Mouse (Mus musculus): ENCODE measurements around the gene Id2. TPM values are rescaled to one million over a fixed set of nuclear protein-coding genes. Genes with fewer than 3 reads are reported as not detected.
A peak's percentile ranks its signal among the peaks of the same experiment; 100 is the strongest.

The Id2 gene
- total RNA-seq (2021): 10 to 100 TPM; 13.6 to 14.6 TPM
- long read RNA-seq, experiment 1, transcript Id2-201 (3 exons, 1,270 nt): major isoform, 14 of 15 reads
- long read RNA-seq, experiment 1, partial matches to known transcripts: 1 of 15 reads
- long read RNA-seq, experiment 1, other reads (novel, unspliced or antisense): 0 of 15 reads
- long read RNA-seq, experiment 2, transcript Id2-201 (3 exons, 1,270 nt): major isoform, 13 of 14 reads
- long read RNA-seq, experiment 2, partial matches to known transcripts: 1 of 14 reads
- long read RNA-seq, experiment 2, other reads (novel, unspliced or antisense): 0 of 14 reads

DNA sequence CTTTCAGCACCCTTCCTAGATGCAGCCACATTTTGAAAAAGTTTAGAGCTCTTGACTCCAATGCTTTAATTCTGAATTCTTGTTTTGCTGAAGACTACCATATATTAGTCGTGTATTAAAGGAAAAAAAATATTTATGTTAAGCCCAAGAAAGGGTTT, at the start of gene Id2:
Gene Id2 (minus strand): TSS at position 89 of the 158 bp plus-strand sequence.
- no peak for DNase-seq
- intact Hi-C loops (cut with DNase I): loop anchor here (5.0 to 10.0 kb wide), 3 partner anchors 65 to 978 kb away; no protein-coding TSS in a partner anchor

DNA sequence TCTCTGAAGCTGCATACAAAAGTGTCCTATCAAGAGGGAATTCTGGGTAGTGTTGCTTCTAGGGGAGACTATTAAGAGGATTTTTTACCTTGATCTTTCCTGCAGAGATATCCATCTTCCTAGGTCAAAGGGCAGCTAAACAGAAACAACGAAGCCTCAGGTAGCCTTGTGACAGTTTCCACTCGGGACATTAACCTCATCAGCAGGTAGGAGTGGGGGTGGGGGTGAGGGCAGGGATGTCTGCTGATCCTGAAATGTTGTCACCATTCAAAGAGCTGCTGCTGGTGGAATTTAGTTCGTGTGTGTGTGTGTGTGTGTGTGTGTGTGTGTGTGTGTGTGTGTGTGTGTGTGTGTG, 48.4 kb upstream of the Id2 start:
- intact Hi-C loops (cut with DNase I): no loop called here
- DNase-seq: no peak

DNA sequence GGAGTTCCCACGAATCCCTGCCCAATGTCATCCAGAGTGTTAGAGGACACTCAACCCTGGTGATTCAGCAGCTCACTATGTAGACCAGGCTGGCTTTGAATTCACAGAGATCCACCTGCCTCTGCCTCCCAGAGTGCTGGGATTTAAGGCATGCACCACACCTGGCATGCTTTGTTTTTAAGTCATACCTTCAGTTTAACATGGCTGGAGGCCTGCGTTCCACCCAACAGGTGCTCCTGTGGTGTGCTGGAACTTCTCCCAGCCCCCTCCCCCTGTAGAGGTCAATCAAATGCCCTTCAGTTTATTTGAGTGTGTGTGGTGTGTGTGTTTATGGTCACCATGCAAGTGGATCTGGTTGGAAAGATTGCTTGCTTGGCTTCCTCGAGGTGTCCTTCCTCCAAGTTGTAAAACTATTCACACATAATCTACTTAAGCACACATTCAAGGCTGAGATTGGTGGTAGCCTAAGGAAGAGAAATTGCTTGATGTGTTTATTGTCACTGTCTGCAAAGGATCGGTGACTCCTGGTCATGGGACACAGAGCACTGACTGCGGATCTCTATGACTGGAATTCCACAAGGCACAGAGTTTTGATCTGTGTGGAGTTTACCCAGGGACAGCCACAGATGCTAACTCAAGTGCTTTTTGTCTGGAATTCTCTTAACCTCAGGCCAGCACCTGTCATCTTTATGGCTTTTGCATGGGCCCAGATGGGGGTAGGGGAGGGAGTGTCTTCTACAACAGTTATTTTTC, 47.8 kb upstream of the Id2 start:
- intact Hi-C loops (cut with DNase I): no loop called here
- DNase-seq: no peak

DNA sequence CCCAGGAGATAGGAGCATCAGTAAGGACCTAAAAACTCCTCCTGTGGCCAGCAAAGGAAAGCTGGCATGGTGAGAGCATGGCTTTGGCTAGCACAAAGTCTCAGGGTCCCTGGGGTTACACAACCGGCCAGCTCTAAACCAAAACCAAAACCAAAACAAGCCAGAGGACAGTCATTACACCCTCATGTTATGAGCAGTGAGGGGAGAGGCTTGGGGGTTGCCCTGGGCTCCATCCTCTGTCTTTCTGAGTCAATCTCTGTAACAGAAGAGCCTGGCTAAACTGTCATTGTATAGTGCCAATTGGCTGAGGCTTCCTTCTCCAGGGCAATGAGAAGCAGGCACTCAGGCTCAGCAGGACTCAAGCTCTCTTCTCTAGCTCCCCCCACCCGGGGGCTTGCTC, 46.6 kb upstream of the Id2 start:
- intact Hi-C loops (cut with DNase I): no loop called here
- no peak for DNase-seq

DNA sequence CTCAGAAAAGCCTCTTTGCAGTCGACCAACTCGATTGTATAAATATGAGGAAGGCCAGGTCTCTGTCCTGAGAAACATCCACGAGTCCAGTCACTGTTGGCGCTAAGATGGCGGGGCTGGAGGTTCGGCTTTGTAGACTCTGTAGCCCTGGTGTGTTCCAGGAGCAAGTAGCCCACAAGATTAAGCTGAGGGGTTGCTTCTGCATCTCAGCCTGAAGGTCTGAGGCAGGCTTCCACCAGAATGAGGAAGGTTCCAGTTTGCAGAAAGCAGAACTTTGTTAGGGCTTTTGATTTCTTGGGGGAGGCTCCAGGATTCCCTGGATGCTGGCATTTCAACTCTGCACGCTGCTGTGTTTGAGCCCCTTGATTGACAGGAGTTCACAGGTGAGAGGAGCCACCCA, 45.3 kb upstream of the Id2 start:
- intact Hi-C loops (cut with DNase I): no loop called here
- no peak for DNase-seq

DNA sequence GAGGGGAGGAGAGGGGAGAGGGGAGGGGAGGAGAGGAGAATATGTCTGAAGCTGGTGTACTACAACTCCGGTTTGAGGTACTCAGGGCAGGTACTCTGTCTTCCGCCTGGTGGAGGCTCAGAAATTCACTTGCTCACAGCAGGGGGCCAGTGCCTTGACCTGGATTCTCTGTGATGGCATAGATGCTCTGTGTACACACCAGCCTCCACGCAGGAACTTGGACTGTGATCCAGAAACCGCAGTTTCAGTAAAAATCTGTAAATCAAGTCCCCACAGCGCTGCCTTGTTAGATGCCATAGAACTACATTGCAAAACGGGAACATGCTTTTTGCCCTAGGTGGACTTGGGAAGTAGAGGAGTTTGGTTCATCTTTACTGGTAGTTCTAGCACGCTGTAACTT, 44.4 kb upstream of the Id2 start:
- DNase-seq: no peak
- intact Hi-C loops (cut with DNase I): no loop called here

DNA sequence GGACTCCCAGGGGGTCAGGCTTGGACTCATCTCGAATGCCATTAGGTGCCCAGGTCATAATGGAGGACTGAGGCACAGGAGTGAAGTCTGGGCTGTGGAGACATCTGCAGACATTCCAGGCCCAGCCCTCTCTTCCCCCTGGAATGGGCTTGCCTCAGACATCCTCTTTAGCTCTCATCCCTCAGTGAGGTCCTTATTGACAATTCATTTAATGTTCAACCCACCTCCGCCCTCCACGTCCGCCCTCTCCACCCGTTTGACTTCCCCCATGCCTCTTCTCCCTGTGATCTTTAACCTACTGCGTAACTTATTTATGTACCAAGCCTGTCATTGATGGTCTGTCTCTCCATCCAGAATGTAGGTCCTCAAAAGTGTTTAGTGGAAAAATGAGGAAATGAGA, 43.2 kb upstream of the Id2 start:
- intact Hi-C loops (cut with DNase I): no loop called here
- DNase-seq: no peak

DNA sequence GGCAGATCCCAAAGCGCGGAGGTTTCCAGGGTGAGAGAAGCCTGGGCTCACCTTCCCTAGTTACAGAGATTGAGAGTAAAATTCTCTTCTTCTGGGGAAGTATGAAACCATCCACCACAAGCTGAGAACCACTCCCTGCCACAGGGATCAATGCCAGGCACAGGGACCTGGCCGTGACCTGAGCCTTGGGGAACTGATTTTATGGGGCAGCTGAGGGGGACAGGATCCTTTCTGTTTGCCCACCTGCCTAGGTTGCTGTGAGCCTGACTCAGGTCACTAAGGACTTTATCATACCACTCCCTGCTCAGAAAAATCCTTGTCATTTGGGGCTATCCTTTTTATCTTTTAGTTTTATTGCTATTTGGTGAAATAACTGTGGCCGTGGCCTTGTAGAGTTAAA, 41.7 kb upstream of the Id2 start:
- DNase-seq: no peak
- intact Hi-C loops (cut with DNase I): no loop called here

DNA sequence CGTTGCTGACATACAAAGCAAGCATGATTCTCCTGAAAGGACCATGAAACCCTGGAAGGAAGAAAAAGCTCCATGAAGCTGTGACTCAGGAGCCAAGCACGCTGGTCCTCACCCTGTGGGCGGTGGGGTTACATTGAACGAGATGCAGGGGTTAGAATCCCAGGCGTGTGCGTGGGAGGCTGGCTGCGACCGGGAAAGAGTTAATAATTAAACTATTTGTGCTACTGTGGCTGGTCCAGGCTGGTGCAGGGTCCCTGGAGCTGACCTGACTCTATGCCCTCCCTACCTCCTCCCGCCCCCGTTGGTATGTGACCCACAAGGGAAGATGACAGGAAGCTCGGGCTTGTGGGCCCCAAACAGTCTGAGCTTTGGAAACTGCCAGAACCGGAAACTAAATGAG, 35.1 kb upstream of the Id2 start:
- no peak for DNase-seq
- intact Hi-C loops (cut with DNase I): no loop called here

DNA sequence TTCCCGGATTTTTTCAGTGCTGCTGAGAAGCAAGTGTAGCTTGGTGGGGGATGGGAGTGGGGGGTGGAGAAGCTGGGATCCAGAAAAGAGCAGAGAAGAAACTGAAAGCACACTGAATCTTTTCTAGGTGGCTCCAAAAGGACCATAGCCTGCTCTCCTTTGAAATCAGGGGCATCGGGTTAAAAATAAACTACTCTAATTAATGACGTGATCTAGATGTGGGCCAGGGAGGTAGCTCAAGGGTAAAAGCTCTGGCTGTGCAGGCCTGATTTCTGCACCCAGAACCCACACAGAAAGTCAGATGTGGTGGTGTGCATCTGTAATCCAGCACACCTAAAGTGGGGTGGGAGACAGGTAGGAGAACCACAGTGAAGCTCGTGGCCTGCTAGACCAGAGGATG, 30.7 kb upstream of the Id2 start:
- intact Hi-C loops (cut with DNase I): no loop called here
- DNase-seq: no peak

DNA sequence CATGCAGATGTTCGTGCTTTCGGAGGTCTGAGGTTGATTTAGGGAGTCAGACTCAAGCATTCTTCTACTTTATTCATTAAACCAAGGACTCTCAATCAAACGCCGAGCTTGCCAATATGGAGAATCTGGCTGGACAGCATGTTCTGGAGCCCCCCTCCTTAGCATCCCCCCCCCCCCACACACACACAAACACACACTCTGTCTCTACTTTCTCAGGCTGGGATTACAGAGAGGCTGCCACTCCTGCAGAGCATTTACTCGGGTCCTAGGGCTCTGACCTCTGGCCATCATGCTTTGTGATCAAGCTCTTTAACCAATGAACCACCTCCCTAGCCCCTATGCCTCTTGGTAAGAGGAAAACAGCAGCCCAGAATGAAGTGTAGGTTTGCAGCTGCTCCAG, 29.3 kb upstream of the Id2 start:
- no peak for DNase-seq
- intact Hi-C loops (cut with DNase I): no loop called here

DNA sequence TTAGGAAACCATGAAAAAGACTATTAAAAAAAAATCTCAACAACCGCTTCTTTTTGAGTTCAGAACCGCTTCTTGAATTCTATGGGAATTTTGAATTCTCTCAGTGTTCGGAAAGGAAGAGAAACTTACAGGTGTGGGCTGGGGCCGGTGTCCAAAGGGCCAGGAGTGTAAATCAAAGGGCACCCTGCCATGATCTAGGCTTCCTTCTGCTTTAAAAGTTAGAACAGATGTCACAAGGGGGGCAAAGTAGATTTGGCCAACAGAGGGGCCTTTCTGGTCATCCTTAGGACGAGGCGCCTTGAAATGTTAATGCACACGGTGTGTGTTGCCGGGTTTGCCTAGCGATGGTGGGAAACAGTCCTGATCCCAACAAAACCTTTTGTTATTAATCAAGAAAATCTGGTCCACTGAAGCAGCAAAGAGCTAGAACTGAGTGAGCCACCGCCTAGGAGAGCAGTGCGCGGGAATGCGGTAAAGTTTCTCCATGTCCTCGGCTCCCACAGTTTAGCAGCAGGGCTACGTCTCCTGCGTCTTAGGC, 28.4 kb upstream of the Id2 start:
- intact Hi-C loops (cut with DNase I): no loop called here
- no peak for DNase-seq

DNA sequence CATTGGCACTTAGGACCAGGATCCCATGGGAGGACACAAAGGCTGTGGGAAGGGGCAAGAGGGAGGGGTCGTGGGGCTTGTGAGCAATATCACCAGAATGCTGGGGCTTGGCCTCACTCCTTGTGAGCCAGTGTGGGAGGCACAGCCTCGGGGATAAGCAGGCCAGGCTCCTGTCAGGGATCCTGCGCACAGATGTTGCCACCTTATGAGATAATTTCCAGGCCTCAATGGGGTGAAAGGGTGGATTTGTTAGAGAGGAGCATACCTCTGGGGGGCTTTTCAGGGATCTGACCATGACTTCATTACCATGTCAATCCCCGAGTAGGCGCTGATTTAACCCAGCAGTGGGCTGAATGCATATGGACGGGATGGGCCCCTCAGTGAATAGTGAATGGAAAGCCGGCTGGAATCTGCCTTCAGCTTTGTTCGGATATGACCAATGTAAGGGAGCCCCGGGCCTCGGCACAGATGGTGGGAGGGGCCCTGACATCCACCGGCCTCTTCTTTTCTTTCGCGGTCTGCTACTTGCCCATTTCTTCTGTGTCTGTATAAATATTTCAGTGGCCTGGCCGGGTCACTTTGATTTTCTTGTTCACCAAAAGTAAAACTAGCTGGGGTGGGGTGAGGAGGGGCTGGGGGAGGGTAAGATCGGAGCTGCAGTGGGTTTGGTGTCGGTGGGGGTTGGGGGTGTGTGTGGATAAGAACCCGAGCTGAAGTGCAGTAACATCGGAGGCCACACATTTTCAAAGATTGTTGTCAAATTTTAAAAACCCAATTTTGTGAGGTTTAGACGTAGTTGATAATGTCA, 27.7 kb upstream of the Id2 start:
- DNase-seq: no peak
- intact Hi-C loops (cut with DNase I): no loop called here

DNA sequence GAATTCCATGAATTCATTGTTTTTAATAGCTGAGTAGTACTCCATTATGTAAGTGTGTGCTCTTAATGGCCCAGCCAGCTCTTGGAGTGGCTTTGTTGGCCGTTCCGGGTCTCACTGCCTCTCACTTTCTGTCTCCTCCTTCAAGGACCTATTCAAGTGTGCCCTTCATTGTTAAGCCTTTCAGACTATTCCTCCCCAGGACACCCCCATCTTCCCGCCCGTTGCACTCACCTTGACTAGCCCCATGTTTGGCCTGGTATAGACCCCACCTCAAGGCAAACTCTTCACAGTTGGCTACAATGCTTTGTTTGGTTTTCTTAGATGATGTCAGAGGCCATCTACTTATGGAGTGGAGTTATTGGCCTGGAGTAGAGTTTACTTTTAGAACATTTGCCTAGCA, 23.8 kb upstream of the Id2 start:
- intact Hi-C loops (cut with DNase I): no loop called here
- no peak for DNase-seq

DNA sequence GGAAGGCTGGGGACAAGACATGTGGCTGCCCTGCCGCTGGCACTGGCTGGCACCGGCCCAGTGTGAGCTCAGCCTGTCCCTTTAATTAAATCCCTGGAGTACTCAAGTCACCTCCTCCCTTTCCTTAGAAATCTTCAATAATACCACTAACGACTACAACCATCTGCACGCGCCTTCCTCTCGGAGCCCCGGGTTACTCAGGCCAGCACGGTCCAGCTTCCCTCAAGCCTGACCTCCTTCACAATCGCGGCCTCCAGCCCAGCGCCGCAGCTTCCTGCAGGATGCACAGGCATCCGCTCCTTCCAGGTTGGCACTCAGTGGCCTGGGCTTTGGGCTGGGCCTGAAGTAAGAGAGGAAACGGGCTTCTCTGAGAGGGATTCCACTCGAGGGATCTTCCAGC, 22.3 kb upstream of the Id2 start:
- intact Hi-C loops (cut with DNase I): no loop called here
- peak; percentile 61 to 66 for DNase-seq

DNA sequence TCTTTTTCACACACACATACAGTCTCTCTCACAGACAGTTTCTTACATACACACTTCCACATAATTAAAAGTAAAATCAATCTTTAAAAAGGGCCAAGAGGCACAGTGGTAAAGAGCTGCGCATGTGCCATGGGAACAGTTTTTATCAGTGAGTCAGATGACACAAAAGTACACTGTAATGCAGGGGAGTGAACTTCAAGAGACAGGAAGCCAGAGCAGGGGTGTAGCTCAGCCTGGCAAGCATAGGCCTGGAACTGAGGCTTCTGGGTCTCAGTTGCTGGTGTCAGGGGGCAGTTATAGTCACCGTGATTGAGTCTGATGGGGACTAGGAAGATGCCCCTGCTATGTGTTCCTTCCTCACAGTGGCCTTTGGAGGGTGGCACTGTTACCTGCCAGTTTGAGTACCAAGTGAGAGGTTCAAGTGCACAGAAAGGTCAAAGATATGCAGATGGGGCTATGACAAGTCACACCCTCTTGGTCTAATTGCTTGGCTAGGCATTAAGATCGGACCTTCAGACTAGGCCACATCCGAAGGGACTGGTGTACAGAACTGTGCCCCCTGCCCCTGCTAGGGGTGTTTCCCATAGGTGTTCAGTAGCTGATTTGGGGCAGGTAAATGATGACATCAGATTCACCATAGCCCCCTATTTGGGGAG, 21.0 kb upstream of the Id2 start:
- DNase-seq: no peak
- intact Hi-C loops (cut with DNase I): loop anchor here (1.0 kb wide), 1 partner anchor 17 kb away; no protein-coding TSS in a partner anchor

DNA sequence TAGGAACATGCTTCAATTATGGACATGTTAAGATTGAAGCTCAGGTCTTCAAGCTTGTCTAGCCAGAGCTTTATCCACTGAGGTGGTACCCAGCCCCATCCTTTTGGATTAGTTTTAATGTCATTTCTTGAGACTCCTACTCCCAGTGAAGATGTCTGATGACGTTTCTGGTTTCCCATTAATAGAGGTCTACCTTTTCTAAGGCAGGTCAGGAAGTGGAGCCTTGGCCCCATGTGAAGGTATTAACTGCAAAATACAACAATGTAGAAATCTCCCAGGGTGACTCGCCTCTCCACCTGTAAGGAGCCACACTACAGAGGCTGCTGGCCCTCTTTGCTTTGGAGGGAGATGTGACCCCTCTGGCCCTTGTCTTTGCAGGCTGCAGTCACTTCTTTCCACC, 19.2 kb upstream of the Id2 start:
- intact Hi-C loops (cut with DNase I): no loop called here
- DNase-seq: no peak

DNA sequence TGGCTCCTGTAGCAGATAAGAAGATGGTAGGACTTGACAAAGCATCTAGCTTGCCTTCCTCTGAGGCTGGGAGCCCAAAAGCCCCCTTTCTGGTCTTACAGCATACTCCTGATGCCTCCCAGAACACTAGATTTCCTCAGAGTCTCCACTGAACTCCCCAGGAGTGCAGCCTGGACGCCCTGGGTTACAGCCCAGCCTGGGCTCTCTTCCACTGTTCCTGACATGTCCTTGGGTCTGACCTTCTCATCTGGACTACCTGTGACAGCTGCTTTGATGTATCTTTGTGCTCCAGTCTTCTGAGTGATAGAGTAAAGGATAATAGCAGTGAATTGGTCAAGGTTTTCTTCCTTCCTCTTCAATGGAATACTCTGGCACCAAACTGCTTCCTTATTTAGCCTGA, 17.5 kb upstream of the Id2 start:
- no peak for DNase-seq
- intact Hi-C loops (cut with DNase I): no loop called here

DNA sequence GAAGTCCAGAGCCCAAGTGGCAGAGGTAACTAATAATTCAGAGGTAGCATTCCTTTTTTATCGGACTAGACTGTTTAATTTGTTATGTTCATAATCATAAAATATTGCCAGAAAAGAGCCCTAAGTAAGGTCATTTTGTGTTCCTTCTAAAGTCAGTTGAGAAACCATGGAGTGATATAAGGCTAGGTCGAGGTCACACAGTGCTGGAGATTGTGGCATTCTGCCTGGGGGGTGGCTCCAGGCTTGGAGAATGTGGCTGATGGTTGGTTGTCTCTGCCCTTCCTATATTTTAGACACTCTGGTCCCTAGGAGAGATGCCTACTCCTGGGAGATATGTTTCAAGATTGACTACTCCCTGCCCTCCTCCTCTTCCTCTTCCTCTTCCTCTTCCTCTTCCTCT, 16.4 kb upstream of the Id2 start:
- intact Hi-C loops (cut with DNase I): no loop called here
- no peak for DNase-seq

DNA sequence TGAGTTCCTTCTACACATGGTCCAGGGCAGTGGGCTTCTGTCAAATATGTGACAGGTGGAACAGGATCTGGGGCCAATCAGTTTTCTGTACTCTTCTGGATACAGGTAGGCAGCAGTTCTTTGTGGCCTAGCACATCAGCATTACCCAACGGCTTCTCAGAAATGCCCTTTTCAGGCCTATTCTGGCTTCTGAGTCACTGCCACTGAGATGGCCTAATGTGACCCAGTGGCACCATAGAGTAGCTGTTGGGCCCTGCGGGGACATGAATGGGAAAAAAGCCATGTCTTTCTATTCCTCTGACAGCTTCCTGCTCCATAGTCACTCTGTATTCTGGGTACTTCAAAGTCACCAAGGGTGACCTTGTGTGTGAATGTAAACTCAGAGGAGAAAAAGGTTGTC, 15.9 kb upstream of the Id2 start:
- no peak for DNase-seq

DNA sequence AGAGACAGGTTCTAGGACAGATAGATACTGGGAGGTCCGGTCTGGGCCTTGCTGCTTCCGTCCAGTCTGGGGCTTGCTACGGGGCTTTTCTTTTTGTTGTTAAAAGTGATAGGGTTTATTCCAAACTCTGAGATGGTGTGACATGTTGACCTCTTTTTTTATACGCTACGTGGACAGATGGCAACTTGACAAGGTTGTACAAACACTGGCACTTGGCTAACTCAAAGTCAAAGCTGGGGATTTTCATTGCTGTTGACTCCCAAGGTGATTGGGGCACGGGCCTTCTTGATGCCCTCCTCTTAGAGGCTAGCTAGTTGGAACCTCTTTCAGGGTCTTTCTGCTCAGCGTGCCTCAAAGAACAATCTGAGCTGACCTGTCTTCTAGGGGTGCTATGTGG, 13.7 kb upstream of the Id2 start:
- intact Hi-C loops (cut with DNase I): no loop called here
- DNase-seq: no peak

More for the DNA sequence above, 15.9 kb upstream of the Id2 start:
- intact Hi-C loops (cut with DNase I): no loop called here
